Mouse (Mus musculus) liver, embryonic 14.5 days (tissue): ENCODE data around the gene Lsm3.

ENCODE experiments used
- CTCF ChIP-seq: IDR thresholded peaks from 2 replicates; pipeline ENCODE4 v1.5.1; 2016; ENCODE audit warnings: antibody characterized with exemption, low read depth, control low read depth
- EP300 ChIP-seq: IDR thresholded peaks from 2 replicates; pipeline ENCODE4 v1.6.1; 2016; ENCODE audit warnings: antibody characterized with exemption, low read depth

DNA sequence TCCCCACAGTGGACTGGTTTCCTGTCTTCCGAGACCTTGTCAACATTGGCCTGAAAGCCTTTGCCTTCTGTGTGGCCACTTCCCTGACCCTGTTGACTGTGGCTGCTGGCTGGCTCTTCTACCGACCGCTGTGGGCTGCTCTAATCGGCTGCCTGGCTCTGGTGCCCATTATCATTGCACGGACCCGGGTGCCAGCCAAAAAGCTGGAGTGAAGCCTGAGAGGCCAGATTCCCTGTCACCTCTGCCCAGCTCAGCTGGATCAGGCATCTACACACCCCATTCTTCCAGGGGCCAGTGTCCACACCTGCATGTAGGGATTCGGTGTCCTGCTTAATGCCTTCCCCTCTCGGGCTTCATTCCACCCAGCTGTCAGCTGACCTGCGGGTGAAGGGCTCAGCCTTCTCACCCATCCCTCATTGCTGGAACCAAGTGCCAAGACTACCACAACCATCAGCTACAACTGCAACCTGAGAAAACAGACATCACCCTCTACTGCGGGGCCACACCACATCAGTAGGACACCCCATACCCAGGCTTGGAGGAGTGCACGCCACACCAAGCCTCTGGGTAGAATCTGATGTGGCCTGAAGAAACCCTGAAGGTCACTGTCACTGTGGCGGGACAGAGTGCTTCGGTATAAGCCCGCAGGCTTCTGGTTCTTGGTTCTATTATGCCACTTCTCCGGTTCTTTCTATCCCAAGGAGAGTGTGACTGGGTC lies 28.8 kb upstream of the Lsm3 start:
- TF ChIP-seq CTCF (no peak), EP300 (no peak)
